Mouse (Mus musculus) adrenal gland, adult 2 months (tissue): ENCODE results near the gene Tdrd9. TPM values are rescaled to one million over a fixed set of nuclear protein-coding genes. Genes with fewer than 3 reads are reported as not detected.
"Not testable (repeated sequence)": the region's sequence is repeated elsewhere in the genome, so short reads cannot be mapped to it uniquely, and the experiment has no call there.

Source experiments
- DNase-seq: peaks from one replicate; pipeline ENCODE4 v3.0.0; 2021
- long read RNA-seq: library from polyadenylated mRNA; stranded (forward); transcript quantifications from one replicate; pipeline ENCODE4 v2.0.0, GENCODE M21; 2021
- polyA plus RNA-seq: library from polyadenylated mRNA; depleted of rRNA; stranded (reverse); fragments of >200 nt; gene quantifications from 2 replicates; pipeline ENCODE4 v1.2.3, GENCODE M21; 2012; rRNA removed
- total RNA-seq, 2 experiments: library from RNA; stranded (reverse); gene quantifications; 2 replicates each; pipeline ENCODE4 v1.2.3; 2021

Gene Tdrd9
- total RNA-seq: under 1 TPM in 1 of 2 experiments, not detected in 1; 0.07 TPM
- polyA plus RNA-seq: 0.06 TPM in 1 of 2 replicates, not detected in the other
- long read RNA-seq: 0 reads

DNA sequence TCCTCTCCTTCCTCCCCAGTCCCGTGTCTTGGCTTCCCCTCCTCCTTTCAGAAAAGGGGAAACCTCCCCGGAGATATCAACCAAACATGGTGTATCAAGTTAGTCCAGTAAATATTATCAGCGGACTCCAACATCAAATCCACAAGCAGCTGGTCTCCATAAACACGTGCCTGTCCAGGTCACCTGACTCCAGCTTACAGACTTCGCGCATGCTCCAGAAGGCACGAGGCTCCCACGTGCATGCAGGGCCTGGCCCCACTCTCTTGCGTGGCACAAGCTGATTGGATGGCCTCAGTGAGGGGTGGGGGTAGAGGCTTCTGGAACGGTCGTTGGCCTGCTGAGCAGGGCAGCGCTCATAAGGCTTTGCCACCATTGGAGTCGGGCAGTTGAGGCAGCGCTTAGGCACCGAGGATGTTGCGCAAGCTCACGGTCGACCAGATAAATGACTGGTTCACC is at the start of gene Tdrd9:
Gene Tdrd9, plus strand, starts transcription at position 329 of the 456 bp plus-strand sequence.
- no peak for DNase-seq

DNA sequence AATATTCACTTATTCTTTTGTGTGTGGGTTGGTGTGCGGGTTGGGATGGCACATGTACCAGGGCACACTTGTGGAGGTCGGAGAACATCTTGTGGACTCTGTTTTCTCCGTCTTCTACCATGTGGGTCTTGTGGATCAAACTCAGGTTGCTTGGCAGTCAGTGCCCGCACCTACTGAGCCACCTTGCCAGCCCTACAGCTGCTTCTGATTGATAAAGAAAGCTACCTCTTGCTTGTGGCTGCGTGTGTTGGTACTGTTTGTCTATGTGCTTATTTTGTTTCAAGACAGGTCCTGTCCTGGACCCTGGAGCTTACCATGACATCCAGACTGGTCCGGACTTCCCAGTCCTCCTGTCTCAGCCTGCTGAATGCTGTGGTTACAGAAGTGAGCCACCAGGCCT is 48.2 kb upstream of the Tdrd9 start:
- DNase-seq: no peak

DNA sequence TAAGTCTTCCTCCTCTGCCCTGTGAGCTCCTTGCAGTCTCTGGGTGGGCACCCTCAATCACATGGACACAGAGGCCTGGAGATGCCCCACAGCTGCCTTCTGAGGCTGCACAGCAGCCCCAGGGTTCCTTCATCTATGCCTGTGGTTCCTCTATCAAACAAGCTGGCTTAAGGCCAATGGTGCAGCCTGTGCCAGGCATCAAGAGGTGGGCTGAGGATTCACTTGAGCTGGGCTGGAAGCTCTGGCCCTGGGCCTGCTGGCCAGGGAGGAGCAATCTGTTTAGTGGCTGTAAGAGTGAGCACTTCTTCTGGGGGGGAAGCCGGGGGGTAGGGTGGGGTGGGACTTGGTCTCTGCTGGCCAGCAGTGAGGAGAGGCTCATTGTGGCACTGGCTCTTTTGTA is 44.0 kb upstream of the Tdrd9 start:
- no peak for DNase-seq

- DNase-seq: no peak
These were observed 42.9 kb upstream of the Tdrd9 start for GRCm38 (mm10) chr12:111928411-111928966.

- DNase-seq: no peak
These were observed 39.8 kb upstream of the Tdrd9 start for GRCm38 (mm10) chr12:111931411-111932025.

DNA sequence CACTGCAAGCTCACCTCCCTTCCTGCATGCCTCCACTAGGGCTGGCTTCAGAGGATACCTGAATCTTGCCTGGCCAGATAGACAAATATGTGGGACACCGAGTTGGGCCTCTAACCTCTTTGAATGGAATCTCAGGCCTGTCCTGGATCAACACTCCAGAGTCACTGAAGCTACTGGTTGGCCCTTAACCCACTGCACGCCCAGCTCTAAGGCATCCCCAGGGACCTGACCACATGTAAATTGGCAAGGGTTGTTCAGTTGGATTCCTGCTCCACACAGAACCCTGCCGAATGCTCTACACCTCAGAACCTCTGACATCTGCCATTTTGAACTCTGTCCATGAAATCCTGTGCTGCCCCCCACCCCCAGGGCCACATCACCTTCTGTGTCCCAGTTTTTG is 38.8 kb upstream of the Tdrd9 start:
- DNase-seq: no peak

DNA sequence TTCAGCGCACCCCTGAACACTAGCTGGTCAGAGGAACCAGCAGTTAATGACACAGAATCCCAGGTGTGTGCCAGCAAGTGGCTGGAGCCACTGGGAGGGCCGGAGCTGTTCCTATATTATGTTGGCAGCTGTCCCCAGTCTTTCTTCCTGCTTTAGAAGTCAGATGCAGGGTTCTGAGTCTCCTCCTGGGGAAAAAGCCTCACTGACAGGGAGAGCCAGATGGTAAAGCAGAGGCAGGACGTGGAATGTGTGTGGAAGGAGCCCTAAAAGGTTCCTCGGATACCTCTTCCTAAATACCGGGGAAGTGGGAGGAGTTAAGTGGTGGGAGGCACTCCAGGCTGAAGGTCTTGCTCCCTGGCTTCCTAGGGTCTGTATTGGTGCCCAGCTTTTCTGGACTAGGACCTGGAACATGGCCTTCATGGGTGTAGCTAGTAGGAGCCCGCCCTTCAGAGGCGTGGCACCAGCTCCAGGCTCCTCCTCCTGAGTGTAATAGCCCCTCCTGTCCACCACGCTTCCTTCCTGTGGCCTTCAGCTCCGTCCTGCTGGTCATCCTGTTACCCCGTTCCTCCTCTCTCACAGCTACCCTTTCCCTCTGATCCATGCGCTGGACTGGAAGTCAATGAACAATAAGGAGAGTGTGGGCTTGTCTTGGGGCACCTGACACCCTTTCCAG is 38.2 kb upstream of the Tdrd9 start:
- DNase-seq: peak; percentile 76

GRCm38 (mm10) chr12:111933971-111934370 is 37.4 kb upstream of the Tdrd9 start:
- no peak for DNase-seq

DNA sequence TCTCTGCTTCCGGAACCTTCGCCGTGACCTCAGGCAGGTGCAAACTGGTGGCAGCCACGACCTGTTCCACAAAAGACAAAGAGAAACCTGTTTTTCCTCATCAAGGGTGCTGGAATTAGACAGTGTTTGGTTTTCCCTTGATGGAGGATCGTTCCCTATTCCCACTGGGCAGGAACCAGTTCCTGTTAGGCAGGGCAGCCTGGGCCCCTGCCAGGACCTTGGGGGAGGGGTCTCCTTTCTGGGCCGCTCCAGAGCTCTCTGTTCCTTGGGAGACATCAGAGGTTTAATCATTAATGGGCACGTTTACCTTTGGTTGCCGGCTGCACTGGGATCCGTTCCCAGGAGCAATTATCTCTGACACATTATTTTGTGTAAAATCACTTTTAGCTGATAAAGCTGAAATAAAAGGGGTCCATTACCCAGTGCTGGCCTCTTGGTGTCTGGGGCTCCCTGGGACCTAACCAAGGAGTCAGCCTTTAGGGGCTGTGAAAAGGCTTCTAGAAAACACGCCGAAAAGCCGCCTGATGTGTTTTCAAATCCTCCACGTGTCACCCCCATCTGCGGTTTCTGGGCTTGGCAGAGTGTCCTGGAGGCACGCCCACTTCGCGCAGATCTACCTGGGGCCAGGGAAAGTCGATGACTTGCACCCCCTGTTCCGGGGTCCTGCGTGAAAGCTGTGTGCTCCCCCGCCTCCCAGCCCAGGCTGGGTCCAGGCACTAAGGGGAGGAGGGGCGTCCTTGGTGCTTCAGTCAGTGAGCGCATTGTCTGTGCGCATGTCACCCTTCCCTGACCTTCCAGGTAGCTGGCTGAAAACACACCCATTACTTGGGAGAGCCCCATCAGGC is 34.4 kb upstream of the Tdrd9 start:
- DNase-seq: no peak

DNA sequence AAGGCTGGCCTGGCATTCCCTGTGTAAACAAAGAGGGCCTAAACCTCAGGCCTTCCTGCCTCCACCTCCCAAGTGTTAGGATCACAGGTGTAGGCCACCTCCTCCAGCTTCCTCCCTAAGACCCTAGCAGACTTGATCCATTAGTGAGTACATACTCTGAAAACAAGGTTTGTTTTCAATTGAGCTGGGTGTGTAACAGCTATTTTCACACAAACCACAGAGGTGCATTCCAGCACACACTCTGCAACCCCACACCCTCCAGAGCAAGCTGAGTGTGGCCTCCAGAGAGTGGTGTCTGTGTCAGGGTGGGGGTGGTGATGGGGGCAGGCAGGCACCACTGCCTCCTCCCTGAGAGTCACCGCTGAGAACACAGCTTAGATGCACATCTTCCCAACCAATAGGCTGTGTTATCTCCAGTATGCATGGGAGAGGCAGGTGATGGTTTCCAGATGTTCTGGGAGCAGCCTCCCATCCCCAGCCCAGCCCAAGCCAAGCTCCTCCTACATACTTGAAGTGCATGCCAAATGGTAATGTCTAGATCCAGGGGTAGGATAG is 32.7 kb upstream of the Tdrd9 start:
- no peak for DNase-seq

- no peak for DNase-seq
These were observed 27.8 kb upstream of the Tdrd9 start for GRCm38 (mm10) chr12:111943421-111944064.

GRCm38 (mm10) chr12:111944065-111944987 is 27.0 kb upstream of the Tdrd9 start:
- peak; percentile 64 for DNase-seq

GRCm38 (mm10) chr12:111945115-111945514 is 26.2 kb upstream of the Tdrd9 start:
- peak; percentile 46 for DNase-seq

DNA sequence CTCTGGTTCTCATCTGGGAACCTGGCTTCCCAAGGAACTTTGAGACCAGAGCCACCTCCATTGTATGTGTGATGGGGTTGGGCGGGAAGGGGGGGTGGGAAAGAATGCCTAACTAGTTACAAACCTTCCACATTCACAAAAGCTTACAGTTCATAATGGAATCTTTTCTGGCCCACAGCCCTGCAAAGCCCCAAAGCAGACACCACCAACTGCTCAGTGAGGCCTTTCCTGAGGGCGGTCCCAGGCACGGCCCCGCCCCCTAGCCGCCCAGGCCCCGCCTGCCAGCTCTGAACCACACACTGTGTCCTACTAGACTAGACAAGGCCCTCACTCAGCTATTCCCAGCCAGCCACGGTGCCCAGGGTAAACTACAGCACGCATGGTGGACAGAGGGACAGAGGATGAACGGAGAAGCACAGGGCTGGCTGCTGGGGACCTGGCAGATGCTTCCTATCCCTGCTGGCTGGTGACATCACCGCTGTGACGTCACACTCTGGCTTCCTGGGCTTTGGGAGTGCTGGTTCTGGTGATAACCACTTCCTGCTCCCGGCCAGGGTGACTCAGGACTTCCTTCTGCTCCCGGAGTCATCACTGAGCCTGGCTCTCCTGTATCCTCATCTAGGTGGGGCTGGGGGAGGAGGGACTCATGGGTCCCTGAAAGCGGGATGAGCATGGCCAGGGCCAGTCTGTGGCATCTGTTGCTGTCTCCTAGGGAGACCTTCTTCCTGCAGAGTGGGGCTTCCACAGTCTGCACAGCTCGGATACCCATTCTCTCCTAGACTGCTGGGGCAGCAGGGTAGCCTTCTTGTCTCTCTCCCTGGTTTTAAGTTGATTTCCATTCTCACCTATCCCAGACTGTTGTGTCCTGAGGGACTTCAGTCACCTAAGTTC is 25.3 kb upstream of the Tdrd9 start:
- DNase-seq: not testable (repeated sequence)

DNA sequence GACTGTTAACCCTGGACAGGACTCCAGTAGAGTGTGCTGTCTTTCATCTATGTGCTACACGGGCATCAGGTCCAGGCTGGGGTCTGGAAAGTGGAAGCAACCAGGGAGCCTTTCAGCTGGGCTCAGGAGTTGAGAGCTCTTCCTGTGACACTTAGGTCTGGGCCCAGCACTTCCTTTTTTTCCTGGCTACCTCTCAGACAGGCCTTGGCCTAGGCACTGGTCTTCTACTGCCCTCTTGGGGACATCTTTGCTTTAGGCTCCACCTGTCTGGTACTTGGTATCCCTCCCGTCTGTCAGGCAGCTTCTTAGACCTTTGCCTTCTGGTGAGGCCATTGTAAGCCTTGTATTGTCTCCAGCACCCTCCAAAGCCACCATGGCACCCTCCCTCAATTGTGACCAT is 24.6 kb upstream of the Tdrd9 start:
- peak; percentile 70 for DNase-seq

- DNase-seq: no peak
These were observed 20.9 kb upstream of the Tdrd9 start for GRCm38 (mm10) chr12:111950486-111950885.

DNA sequence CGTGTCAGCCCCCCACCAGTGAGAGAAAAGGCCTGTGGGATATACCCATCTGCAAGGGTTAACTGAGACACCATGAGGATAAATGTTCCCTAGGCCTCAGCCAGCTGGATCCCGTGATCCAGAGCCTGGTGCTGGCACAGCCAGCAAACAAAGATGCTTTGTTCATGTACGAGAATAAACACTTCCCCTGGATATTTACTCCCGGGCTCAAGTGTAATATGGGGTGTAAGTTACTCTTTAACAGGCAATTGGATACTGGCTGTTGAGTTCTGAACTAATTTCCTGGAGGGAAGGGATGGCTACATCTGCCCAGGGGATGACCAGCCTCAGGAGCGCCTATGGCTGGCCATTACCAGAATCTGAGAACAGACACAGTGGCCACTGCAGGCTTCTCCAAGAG is 19.7 kb upstream of the Tdrd9 start:
- no peak for DNase-seq

DNA sequence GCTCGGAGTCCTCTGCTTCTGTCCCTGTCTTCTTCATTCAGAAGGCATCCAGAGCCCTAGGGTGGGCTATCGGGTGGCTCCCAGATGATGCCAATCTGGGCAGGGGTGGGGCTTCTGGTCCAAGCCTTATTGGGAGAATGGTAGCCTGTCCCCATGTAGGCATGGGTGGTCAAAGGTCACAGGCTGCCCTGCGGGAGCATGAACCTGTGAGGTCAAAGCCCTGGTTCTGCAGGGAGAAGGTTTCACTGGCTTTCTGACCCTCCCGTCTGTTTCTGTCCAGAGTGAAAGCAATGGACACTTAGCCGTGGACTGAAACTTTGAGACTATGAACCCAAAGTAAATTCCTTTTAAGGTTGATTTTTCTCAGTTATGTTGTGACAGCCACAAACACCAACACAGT is 15.2 kb upstream of the Tdrd9 start:
- DNase-seq: no peak

GRCm38 (mm10) chr12:111958101-111958865 is 13.1 kb upstream of the Tdrd9 start:
- DNase-seq: peak; percentile 79
